Mouse (Mus musculus) left cerebral cortex, adult 11 months (tissue): ENCODE results near the gene BC030867.

Experiments
- DNase-seq: peaks from one replicate; pipeline ENCODE4 v3.0.0; 2022; ENCODE audit warnings: low spot score

BC030867 gene

DNA sequence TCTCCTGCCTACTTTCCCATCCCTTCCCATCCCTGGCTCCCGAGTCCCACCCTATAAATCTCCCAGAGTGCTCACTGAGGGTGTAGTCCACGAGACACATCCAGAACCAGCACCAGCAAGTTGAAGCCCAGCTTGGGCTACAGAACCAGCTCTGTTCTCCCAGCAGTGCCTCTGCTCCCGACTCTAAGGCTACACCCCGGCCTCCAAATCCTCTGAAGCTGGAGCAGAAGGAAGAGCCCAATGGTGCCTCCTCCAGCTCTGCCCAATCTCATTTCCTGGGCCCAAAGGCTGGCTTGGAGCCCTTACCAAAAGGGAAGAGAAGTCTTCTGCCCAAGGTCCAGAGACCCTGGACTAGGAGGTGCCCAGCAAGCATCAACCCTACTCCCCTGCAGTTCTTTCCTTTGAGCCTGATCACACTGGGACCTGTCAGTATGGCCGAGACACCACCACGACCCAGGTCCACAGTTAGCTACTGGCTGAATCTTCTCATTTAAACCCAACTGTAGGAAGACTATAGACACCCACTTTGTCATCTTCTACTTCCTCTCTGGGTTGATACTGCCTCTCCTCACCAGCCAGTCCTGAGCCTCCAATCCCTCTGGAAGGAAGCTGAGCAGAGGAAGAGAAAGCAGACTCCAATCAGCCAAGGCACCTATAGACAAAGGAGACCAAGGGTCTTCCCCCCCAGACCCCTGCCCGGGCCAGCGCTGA, 27.3 kb upstream of the BC030867 start:
- DNase-seq: no peak

DNA sequence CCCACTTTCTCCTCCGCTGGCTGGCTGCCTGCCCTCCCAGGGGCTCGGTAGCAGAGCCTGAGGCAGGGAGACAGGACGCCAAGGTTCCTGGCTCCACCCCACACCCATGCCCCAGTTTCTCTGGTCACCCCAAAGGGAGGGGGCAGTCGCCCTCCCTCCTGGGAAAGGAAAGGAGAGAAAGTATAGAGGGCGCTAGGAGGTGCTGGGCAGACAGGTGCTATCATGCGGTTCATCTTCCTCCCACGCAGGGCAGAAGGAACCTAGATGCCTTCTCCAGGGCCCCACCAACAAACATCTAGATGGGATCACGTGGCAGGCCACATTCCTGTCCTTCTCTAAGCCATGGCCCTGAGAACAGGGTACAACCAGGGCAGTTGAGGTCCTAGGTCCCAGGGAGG, 26.7 kb upstream of the BC030867 start:
- DNase-seq: no peak

DNA sequence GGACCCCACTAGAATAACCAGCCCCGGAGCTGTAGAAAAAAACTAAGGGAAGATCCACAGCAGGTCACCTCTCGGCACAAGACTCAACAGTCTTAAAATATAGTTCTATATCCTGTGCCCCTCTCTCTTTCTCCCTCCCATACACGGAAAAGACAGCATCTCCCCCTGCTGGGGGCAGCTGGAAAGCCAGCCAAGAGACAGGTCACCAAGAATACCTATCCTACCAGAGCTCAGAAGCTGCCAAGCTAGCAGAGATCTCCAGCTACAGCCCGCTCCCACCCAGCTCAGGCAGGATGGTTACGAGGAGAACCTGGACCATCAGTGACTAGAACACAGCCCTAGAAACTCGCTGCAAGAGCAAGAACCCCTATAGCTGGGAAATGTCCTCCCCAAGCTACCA, 25.5 kb upstream of the BC030867 start:
- DNase-seq: no peak

DNA sequence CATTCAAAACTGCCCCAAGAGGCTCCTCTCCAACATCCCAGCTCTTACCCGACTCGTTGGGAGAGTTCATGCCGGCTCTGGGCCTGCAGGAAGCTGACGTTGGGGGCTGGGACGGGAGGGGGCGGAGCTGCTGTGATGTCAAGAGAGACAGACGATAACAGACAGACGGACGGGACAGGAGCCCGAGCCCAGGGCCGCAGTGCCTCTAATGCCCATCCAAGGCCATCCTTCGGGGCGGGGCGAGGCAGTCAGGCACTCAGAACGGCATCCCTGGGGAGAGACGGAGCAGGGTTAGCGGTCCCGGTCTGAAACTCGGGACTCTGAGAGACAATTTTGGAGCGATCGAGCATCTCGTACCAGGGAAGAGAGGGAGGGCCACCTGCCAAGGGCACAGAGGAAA, 24.0 kb upstream of the BC030867 start:
- no peak for DNase-seq

DNA sequence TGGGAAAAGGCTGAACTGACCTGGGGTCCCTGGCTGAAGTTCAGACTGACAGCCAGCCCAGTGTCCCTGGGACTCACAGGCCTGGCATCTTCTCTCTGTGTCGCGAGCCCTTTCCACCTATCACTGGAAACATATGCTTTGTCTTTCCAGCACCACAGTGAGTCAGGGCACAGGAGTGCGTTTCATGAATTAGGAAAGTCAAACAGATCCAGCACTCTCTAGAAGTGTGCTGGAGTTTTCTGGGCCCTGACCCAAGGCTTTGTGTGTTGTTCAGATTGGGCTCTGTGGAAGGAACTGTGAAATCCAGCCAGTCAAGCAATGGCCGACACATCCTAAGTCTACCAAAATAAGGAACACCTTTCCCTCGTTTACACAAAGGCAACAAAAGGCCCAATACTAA, 23.5 kb upstream of the BC030867 start:
- no peak for DNase-seq

DNA sequence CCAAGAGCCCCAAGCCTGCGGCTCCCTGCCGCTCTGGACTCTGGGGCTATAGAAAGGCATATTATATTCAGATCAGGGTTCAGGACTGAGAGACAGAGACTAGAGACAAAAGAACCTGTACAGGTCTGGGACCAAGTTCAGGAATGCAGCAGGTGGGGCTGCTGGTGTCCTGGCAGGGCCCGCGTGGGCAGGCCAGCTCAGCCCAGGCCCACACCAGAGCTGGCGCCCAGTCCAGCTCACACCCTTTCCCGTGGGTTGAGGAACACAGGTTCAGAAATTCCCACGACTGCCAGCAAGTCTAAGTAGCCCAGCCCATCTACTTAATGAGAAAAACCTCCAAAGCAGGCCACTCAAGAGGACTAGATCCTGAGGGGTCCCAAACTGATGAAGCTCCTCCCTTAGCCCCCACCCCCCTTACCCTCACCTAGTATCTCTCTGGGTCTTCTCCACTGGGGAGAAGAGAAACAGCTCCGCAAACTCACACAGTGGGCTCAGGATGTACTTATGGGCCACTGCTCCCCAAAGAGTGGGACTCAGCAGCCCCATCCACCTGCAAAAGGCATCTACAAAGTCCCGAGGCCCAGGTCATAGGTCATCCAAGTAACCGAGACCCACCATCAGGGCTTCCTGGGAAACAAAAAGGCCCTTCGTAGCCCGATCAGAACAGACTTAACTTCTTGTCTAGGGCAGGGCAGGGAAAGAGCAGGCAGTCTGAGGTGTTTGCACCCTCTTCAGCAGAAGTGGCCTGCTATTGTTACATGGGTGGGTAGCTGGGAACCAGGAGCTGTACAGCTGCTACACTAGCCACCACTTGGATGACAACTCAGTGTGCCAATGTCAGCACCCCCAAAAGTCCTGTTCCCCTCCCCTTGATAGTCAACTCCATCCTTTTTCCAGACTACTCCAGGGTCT, 22.4 kb upstream of the BC030867 start:
- no peak for DNase-seq

DNA sequence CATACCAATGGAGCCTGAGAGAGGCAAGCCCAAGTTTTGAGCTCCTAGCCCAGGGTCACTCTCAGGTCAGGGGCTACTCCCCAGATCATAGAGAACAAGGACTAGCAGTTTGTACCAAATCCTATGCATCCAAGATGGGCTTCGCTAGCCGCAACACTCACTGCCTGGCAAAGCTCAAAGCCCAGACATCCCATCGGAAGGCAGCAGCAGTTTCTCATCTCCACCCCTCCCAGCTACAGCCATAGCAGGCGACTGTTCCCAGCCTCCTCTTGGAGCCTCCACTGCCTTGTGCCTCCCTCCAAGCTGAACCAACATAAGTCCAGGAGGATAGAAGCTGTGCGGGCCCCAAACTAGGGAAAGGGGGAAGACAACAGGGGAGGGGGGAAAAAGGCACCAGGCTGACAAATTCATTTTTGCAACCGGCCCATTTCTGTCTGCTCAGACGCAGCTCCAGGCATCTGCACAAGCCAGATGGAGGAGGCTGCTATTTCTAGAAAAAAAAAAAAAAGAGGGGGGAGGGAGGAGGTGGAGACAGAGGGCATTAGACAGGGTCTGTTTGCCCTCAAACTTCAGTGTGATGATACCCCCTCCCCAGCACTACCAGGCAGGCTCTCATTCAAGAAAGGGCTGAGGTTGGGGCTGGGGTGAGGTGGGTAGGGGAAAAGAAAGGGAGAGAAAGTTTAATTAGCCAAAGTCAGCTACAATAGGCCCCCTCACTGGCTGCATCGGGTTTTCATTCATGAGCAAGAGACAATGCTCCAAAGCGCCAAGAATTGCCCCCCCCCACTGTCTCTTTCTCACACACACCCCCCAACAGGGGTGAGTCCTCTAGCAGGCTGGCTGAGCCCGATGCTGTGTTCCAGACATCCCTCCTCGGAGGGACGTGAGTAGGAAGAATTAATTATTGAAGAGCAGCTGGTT, 21.2 kb upstream of the BC030867 start:
- no peak for DNase-seq

DNA sequence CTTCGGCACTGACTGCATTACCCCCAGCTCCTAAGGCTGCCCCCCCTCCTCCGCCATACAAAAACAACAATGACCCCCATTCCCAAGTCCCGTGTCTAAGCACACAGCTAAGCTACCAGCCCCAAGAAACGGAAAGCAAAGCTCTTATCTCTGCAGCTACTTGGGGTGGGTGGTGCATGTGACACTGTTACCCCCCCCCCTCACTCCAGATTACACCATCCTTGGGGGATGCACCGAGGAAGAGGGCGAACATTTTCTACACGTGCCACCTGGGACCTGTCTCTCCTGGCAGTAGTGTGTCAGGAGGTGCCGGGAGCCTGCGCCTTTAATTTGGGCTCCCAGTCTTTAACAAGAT, 20.5 kb upstream of the BC030867 start:
- no peak for DNase-seq

DNA sequence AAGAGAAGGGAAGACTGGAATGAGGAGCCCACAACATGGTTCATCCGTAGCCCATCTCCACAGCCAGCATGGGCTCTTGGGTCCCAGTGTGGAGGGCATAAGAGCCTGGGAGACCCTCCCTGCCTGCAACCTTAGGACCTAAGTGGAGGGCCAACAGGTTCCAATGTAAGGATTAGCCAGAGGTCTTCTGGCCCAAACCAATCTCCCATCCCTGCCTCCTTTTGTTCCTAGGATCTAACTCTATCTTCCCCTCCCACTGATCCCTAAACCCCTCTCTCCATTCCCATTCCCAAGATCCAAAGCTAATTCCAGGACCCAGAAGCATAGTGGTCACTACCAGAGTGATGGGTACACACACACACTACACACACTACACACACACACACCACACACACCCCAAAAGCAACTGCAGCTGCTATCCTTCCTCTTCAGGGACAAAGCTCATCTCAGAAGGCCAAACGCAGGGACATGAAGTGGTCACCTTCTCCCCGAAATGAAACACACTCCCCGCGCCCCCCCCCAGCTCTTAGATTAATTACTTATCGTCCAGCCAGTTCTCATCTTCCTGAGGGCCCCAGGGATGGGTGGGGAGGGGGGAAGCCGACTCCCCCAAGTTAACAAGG, 19.9 kb upstream of the BC030867 start:
- no peak for DNase-seq

DNA sequence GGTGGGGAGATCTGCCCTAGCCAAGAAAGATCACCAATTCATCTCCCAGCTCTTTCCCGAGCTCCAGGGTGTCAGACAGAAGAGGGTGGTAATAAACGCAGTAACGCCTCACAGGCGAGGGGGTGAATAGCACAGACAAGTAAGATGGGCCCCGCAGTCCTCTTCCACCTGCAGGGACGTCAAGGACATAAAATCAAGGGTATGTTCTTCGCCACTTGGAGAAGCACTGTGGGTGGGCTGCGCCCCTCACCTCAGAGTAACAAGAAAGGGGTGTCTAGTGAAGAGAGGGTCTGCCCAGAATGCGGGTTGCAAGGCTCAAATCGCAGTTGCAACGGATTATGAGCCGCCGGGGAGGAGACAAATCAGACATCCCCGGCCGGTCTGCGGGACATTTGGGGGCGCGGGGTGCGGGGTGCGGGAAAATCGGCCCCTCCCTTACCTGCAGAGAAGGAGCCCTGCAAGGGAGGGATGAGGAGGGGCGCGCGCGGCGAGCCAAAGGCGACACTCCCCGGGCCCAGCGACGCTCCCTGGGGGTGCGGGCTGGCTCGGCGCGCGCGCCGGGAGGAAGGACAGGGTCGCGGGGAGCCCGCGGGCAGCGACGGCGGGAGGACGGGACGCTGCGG, 19.2 kb upstream of the BC030867 start:
- no peak for DNase-seq

DNA sequence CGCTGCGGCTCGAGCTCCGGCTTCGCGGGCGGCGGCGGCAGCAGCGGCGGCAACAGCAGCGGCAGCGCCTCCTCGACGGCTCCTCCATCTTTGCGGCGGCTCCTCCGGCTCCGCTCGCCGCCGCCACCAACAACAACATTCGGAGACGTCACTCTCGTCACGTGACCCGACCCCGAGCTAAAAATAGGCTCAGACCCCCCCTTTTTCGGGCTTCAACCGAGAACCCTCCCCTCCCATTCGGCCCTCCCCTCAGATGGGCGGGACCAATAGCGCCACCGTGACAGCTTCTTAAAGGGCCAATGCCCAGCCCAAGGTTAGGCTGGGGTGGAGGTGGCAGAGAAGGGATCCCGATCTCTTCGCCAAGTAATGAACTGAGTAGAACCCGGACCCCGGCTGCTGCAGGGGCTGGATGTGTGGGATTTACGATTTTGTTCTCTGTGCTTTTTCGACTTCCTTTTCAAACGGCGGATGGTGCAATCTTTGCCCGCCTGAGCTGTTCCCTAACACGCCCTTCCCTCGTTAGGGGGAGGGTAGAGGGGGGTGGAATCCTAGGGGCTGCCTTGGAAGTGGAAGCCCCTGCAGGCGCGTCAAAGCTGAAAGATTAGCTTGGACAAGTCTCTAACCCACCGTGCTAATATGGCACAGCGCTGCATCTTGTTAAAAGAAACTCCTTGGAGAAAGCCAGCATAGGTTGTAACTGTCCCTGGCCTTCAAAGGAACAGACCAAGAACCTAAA, 18.5 kb upstream of the BC030867 start, which contains the start of gene Hdac5:
TSS of gene Hdac5 (minus strand) at position 161 of the 736 bp plus-strand sequence.
- DNase-seq: peak; percentile 96

DNA sequence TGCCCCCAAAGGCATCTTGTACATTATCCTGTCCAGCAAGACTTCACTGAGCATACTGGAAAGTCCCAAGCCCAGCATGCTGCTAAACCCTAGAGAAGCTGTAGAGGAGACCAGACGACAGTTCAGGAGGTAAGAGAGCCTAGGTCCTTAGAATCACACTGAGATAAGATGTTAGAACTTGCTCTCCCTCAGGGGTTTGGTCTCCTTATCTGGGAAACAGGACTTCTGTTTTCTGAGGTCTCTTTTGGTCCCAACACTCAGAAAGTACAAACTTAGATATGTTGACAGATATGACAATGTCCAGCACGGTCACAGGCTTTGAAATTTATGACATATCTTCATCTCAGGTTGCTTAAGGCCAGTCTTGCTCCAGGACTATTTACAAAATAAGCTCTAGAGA, 12.7 kb upstream of the BC030867 start:
- no peak for DNase-seq

DNA sequence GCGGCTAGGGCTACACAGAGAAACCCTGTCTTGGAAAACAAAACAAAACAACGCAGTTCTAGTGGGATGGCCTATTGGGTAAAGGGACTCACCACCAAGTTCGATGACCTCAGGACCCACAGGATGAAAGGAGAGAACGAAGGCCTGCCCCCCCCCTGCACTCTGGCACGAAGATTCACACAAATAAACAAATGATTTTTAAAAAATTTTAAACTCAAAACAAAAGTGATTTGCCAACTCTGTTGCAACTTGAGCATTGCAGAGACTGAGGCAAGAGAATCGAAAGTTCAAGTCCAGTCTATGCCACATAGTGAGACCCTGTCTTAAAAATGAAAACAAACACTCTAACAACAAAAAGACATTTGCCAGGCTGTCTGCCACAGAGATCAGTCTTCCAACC, 8.0 kb upstream of the BC030867 start:
- no peak for DNase-seq

DNA sequence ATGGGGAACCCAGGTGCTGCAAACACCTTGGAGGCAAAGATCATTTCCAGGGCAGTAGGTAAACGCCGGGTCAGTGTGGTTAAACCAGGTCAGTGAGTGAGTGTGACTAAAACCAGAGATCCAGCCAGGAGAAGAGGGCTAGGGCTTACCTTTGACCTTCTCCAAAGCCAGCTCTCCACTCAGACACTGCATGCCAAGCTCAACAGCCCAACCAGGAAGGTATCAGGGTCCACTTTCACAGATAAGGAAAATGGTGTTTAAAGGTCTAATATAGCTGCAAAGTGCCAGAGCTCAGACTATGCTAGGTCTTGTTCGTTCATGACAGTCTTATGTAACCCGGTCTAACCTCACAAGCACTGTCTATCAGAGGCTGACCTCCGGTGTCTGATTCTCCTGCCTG, 7.4 kb upstream of the BC030867 start:
- no peak for DNase-seq

DNA sequence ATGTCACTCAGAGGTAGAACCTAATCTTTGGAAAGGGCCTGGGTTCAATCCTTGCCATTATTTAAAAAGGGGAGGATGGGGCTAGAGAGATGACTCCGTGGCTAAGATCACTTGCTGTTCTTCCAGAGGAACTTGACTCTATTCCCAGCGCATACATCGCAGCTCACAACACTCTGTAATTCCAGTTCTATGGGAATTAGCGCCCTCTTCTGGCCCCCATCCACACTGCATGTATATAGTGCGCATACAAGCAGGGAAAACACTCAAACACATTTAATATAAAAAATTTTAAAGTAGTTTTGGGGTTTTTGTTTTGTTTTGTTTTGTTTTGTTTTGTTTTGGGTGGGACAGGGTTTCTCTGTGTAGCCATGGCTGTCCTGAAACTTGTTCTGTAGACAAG, 6.8 kb upstream of the BC030867 start:
- no peak for DNase-seq

DNA sequence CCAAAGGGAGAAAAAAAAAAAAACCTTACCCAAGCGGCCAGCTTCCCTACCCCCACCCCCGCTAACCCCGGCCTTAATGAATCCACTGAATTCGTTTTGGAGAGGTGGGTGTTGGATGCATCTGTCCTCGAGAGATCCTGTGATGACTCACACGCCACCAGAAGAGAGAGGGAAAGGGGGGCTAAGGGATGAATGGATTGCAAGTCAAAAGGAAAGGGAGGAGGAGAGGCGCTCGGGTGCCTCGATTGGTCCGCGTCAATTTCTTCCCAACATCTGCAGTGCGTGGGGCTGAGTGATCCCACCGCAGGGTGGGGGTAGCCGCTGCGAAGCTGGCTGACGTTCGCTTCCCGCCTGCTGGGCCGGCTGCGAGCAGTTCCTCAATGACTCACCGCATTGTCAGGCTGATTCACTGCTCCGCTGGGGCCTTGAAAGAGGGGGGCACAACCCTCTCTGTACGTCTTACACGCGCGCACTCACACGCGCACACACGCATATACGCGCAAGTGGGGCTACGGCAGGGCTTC, 3.7 kb upstream of the BC030867 start:
- peak; percentile 67 for DNase-seq

DNA sequence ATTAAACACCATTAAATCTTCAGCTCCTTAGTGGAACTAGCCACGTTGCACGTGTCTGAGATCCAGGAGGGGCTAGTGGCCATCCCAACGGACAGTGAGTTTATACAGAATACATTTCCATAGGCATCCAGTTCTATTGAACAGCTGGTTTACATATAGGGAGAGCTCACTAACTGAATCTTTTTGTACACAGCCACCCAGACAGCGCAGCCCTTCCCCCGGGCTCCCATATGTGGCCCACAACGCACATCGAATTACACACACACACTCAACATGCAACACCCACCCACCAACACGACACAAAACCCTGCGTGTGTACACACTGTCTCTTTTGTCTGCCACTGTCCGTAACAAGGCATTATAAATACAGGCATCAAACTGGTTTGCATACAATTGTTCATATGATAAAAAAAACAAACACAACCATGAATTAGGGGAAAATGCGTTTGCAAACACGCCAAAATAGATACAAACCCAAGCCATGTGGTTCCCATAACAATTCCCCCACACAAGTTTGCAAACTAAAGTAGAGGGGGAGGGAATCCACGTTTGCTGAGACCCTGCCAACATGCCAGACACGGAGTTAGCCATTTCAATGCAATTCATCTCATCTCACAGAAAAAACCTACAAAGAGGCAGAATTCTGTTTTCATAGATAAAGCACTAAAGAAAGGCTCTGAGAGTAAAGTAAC, 3.0 kb upstream of the BC030867 start:
- DNase-seq: no peak

DNA sequence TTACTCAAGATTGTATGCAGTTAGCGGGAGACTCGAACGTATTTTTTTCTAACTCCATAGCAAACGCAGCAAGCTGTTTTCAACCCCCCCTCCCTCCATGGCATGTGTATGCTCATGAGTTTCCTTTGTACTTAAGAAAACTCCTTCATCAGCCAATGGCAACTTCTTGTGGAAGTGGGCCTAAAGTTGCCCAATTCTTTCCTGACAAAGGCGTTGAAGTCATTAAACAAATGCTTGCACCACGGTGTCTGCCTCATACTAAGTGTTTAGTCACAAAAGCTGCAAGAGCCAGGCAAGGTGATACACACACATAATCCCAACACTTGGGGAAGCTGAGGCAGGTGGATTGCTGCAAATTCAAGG, 2.4 kb upstream of the BC030867 start:
- DNase-seq: no peak

DNA sequence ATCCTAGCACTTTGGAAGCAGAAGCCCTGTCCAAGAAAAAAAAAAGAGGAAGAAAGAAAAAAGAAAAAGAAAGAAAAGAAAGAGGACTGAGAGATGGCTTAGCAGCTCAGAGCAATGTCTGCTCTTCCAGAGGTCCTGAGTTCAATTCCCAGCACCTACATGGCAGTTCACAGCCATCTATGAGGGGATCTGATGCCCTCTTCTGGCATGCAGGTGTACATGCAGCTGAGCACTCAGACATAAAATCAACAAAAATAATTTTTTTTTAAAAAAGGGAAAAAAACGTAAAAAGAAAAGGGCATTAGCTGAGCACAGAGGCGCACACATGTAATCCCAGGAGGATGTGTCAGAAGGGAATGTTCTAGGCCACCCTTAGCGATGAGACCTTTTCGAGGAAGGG, 1.8 kb upstream of the BC030867 start:
- DNase-seq: no peak
